Mouse (Mus musculus) testis, postnatal 14 days (tissue): ENCODE results near the gene Hoxd11.

Source experiments
- DNase-seq: peaks from one replicate; pipeline ENCODE4 v3.0.0; 2021; ENCODE audit warnings: low spot score

Hoxd11 gene

DNA sequence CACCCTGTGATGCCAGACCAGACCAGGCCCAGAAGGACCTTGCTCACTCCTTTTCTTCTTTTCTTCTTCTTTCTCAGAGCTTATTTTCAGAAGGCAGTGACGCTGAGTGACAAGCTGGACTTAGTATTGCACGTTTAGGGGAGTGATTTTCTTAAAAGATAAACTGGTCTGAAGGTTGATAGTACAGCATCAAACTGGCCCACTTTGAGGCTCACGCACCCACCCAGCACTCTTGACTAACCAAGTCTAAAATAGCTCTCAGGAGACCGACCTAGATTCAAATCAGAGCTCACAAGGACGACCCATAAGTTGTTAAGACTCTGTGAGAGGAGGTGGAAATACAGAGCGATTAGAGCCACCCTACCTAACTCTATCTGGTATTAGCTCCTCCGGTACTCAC lies 12.9 kb upstream of the Hoxd11 start:
- no peak for DNase-seq

DNA sequence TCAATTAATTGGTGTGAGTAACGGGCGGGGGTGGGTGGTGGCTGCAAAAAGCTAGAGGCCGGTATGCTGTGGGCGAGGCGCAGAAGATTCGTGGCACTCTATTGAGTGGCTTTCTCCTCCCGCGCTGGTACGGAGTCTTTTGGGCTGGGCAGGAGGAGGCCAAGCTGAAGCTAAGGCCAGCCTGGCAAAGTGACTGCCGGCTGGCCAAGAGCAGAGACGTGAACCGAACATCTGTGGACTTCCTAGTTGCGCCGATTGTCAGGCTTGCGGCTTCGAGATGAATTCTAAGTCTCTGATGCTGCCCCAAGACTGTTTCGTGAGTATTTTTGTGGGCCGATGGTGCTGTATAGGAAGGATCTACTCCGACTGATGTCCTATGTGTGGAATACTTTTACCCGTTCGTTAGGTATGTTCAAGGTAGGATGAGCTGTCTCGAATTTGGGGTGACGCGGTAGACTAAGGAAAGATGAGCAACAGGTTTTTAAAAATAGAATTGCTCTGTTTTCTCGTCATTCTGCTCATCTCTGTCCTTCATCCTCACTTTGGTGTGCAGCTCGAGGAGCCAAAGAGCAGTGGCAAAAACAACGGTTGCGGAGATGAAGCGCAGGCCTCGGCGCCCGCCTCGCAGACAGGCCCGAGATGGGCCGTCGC lies 12.0 kb upstream of the Hoxd11 start:
- DNase-seq: no peak

DNA sequence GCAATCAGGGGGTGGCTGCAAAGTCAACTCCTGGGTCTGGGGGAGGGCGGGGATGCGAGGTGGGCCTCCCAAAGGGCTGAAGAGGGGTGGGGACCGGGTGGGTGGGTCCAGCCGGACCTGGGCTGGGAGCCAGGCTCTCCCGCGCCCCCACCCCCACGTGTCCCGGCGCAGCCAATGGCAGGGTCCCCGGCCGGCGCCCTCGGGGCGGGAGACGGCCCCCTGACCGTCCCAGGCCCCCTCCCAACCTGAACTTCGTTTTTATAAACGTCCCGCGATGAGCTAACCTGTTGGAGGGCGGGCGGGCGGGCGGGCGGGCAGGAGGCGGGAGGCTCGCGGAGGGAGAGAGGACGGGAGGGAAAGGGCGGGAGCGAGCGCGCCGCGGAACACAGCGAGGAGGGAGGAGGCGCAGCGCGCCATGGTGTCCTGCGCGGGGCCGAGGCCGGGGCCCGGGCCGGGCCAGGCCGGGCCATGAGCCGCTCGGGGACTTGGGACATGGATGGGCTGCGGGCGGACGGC lies 11.5 kb upstream of the Hoxd11 start, which contains the start of gene Hoxd13:
Gene Hoxd13 (plus strand): TSS at position 469 of the 516 bp plus-strand sequence.
- DNase-seq: no peak

DNA sequence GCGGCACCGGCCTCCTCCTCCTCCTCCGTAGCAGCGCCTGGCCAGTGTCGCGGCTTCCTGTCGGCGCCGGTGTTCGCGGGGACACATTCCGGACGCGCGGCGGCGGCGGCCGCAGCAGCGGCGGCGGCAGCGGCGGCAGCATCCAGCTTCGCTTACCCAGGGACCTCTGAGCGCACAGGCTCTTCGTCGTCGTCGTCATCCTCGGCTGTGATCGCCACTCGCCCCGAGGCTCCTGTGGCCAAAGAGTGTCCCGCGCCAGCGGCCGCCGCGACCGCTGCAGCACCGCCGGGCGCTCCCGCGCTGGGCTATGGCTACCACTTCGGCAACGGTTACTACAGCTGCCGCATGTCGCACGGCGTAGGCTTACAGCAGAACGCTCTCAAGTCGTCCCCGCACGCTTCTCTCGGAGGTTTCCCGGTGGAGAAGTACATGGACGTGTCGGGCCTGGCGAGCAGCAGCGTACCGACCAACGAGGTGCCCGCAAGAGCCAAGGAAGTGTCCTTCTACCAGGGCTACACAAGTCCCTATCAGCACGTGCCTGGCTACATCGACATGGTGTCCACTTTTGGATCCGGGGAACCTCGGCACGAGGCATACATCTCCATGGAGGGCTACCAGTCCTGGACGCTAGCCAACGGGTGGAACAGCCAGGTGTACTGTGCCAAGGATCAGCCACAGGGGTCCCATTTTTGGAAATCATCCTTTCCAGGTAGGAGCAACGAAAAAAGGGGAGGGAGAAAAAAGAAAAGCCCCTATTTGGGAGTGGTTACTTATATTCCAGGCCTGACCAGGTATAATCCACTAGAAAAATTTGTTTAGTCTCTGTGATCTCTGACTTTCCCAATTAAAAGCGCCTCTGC lies 10.8 kb upstream of the Hoxd11 start:
- DNase-seq: no peak

DNA sequence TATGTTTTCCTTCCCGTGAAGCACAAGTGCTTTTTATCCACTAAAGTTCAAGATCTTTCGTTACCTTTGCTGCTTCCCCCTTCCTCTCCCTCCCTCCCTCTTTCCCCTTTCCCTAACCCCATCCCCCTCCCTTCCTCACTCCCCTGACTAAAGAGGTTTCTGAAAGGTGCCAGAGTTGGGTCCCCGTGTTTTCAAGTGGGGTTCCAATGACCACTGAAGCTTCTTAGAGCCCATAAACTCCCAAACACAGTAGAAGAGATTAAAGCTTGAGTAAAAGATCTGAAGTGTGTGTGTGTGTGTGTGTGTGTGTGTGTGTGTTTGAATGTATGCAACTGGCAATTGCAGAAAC lies 10.2 kb upstream of the Hoxd11 start:
- no peak for DNase-seq

DNA sequence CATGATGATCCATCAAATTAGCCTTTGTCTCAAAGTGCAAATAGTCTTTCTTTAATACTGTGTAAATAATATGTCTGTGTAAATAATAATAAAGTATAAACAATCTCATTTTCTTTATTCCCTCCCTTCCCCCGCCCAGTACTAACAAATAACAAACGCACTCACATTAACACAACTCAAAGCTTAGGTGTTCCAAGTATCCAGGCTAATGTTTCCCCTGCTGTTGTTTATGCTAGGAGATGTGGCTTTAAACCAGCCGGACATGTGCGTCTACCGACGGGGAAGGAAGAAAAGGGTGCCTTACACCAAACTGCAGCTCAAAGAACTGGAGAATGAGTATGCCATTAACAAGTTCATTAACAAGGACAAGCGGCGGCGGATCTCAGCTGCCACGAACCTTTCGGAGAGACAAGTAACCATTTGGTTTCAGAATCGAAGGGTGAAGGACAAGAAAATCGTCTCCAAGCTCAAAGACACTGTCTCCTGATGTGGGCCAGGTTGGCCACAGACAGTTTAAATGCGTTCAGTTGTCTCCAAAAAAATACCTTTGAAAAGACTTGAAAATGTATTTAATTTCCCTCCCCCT lies 9.6 kb upstream of the Hoxd11 start:
- DNase-seq: no peak

DNA sequence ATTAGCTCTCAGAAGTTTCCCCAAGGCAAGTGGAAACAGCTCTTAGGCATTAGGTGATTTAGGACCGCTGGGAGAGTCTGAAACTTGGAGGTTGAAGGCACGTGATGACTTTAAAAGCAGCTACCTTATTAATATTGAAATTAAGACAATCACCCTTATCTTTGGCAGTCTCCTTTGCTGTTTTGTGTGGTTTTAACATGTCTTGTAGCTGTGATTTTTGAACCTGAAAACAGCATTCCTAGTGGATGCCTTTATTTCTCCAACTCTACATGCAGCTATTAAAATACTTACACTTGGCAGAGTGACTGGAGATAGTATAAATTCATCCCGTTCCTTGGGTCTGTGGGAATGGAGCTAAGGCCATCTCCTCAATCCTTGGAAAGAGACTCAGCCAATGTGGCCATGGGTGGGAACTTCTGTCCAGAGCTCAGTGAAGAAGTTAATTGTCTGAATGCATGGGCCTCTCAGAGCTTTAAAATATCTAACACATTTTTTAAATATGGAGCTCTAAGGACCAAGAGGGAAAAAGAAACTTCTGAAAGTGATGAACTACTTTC lies 8.6 kb upstream of the Hoxd11 start:
- DNase-seq: no peak

DNA sequence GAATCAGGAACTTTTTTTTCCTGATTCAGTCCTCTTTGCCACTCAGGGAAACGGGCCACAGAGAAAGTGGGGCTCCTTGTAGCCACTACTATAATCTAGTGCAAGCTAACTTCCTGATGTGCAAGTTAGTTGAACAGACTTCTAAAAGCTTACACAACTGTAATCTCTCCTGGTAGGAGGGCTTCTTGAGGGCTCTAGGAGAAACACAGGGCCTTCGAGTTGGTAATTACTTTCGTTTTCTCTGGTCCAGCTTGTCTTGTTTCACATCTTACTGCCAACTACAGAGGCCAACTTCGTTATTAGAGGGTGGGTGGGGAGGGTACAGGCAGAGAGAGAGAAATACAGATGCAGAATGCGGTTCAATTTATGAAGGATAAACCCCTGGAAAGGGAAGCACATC lies 7.5 kb upstream of the Hoxd11 start:
- DNase-seq: no peak

DNA sequence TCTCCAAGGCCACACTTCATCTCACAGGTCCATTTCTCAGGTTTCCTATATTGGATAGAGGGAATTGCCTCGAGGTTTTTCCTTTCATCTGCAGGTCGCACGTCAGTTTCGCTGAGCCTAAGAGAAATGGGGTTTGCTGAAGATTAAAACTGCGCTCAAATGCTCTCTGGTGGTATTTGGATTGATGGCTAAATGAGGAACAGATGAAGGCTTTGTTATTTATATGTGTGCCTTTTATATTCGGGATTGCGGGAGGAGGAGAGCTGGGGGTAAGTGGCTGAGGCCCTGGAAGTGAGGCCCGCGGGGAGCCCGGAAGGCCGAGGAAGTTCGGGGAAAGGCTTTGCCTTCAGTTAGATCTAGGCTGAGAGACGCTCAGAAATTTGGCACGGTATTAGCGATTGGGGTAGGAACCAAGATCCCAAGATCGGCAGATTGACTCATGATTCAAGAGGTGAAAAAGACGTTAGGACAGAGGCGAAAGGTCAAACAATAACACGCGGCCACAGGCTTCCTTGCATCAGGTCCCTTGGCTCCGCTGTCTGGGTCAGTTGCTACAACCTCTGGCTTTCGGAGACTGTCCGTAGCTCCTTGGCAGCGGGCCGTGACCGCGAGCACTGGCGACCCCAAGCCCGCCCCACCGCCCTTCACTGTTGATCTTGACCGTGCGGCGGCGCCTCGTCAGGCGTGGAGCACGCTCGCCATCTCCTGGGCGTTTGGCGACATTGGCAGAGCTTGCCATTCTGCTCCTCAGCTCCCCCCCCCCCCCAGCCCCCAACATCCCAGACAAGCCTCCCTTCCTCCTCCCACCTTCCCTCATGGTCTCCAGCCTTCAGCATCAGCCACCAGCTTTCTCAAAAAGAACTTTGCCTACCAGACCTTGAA lies 6.6 kb upstream of the Hoxd11 start:
- peak; percentile 39 for DNase-seq

DNA sequence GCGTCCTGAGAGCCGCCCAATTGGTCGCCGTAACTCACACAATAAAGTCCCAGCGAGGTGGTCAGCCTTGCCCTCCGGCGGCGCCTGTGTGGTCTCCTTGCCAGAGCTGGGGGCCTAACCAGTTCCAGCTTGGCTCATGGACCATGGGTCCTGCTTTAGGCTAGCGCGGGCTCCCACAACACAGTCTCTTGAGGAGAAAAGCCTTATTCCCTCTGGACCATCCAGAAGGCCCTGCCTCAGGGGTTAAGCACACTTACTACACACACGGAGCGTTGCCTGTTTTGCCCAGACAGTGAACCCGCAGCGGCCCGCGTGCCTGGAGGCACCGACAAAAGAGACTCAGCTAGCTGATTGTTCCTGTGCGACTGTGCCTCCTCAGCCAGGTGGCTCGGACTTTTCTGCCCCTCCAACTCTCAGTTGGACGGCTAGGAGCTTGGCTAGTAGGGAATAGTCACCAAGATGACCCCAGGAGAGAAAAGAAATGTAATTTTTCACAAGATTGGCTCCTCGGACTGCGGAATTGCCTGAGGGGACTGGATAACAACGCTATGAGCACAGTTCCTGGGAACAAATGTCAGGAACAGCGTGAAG lies 5.4 kb upstream of the Hoxd11 start:
- no peak for DNase-seq

DNA sequence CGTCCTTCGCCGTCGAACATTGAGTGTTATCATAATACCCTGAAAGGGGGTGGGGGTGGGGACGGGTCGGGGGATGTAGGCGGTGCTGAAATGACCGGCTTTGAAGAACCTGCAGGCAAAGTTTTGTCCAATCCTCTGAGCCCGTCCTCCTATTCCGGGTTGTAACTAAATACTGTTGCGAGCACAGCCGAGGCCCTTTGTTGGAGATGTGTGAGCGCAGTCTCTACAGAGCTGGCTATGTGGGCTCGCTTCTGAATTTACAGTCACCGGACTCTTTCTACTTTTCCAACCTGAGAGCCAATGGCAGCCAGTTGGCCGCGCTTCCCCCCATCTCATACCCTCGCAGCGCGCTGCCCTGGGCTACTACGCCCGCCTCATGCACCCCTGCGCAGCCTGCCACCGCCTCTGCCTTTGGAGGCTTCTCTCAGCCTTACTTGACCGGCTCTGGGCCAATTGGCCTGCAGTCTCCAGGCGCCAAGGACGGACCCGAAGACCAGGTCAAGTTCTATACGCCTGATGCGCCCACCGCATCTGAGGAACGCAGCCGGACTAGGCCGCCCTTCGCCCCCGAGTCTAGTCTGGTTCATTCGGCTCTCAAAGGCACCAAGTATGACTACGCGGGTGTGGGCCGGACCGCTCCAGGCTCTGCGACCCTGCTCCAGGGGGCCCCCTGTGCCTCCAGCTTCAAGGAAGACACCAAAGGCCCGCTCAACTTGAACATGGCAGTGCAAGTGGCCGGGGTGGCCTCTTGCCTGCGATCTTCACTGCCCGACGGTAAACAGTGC lies 4.3 kb upstream of the Hoxd11 start, which contains the start of gene Hoxd12:
Gene Hoxd12 (plus strand): TSS at position 133 of the 785 bp plus-strand sequence.
- DNase-seq: no peak

DNA sequence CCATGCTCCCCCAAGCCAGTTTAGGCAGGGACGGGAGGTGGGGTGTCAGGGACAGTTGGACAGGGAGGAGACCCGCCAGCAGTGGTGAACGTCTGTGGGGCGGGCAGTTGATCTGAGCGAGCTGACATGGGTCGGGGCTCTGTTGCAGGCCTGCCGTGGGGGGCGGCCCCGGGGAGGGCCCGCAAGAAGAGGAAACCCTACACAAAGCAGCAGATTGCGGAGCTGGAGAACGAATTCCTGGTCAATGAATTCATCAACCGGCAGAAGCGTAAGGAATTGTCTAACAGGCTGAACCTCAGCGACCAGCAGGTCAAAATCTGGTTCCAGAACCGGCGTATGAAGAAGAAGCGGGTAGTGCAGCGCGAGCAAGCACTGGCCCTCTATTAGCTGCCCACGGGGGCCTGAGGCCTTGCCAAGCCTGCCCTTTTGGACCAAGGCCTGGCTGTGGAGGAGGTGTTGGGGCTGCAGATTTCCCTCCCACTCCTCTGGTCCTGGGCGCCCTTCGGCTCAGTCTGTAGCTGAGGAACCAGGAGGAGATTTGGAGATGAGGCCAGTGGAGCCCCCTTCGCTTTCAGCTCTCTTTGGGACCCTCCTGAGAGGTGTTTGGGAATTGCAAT lies 3.6 kb upstream of the Hoxd11 start:
- DNase-seq: no peak

DNA sequence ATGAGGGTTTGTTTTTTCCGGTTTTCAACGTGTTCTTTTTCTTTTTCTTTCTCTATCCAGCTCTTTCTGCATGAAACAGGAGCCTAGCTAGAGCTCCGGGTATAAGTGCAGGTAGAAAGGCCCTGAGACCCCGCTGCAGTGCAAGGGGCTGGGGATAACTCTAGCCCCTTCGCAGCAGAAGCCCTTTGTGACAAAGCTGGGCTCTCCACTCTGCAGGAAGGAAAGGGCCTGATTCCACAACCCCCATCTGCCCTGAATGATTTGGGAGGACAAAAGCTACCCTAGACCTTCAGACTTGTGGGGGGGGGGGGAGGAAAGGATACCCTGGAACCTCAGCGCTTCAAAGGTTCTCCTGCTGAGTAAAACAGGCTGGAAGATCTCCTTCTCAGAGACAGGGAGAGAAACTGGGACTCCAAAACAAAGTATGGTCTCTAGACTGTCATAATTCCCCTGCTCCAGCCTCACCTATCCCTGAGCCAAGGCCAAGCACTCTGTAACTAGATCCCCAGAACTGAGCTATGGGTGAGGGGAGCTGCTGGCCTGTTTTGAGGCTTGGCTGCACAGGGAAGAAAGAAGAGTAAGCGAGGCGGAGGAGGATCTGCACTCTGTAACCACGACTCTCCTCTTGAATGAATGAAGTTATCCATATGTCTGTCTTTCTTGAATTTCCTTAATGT lies 2.8 kb upstream of the Hoxd11 start:
- no peak for DNase-seq

DNA sequence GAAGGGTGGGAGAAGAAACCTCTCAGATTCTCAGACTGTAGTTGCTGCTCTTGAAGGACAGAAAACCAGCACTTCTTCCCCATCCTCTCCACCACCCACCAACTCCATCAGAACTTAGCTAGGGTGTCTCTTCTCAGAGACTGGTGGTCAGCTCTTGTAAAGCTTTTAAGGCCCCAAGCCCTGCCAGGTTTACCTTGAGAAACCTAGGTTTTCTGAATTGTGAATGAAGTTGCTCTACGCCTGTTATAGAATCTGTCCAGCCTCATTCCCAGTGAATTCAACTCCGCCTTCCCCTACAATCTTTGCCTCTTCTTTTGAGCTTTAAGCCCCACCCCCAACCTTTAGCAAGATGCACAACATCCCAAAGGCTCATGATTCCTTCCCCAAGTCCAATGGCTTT lies 2.3 kb upstream of the Hoxd11 start:
- no peak for DNase-seq

DNA sequence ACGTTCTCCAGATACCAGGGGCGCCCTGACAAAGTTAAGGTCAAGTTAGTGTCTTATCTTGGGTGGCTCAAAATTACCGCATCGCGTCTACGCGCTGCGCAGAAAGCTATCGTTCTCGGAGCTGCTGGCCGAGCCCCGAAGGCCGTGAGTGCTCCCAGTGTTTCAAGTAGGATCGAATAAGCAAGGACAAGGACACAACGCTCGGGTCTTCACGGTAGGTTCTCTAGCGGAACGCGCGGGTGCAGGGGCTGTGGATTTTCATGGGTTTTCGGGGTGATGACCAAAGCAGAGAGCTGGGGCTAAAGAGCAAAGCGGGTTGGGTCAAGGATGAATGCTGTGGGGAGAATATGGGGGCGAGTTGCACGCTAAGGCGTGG lies 227 bp downstream of the Hoxd11 start:
- DNase-seq: no peak

DNA sequence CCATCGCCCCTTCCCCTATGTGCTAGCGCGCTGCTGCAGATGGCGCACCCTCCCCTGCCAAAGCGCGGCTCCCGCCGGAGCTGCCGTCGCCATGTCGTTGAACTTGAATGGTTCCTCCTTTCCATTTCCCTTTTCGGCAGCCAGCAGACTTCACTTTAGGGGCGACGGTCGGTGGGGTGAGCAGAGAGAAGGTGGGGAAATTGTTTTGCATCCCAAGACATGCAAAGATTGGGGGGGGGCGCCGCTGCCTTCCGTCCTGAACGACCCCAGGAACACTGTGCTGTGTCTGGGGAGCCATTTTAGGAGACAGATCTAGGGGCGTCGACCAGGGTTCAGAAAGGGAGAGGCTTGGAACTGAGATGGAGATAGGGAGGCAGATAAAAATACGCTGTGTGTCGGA lies 623 bp downstream of the Hoxd11 start:
- DNase-seq: no peak

DNA sequence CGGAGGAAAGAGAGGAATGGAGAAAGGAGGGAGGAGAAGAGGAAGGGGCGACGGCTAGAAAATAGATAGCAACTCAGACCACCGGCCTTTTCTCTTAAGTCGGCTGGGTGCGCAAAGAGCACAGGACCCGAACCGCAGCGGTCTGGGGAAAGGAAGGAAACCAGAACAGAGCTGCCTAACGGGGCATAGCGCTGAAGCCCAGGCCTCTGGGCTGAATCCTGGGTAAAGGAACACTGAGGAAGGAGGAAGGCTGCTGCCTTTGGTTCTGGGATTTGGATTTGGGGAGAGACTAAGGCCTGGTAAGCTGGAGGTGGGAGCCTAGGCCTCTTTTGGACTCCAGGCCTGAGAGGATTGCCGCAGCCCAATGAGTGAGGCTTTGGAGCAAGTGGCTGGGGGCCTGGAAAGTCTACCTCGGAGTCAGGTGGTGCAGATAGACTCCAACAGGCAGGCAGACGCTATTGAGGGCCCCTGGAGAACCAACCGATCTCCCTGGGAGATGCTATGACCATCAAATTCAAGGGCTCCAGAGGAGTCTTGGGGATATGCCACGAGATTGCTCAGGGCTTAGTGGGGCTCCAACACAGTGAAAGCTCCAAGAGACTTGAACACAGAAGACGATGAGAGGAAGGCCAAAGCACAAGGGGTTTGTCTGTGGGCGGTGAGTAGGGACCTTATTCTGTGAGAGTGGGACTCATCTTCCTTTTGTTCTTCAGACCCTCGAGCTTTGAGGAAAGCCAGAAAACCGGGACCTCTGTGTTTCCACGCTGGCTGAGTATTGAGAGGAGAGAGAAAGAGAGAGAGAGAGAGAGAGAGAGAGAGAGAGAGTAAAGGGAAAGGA lies 1.4 kb downstream of the Hoxd11 start:
- DNase-seq: no peak
